Mouse (Mus musculus): ENCODE results near the gene Sel1l3.

The Sel1l3 gene

DNA sequence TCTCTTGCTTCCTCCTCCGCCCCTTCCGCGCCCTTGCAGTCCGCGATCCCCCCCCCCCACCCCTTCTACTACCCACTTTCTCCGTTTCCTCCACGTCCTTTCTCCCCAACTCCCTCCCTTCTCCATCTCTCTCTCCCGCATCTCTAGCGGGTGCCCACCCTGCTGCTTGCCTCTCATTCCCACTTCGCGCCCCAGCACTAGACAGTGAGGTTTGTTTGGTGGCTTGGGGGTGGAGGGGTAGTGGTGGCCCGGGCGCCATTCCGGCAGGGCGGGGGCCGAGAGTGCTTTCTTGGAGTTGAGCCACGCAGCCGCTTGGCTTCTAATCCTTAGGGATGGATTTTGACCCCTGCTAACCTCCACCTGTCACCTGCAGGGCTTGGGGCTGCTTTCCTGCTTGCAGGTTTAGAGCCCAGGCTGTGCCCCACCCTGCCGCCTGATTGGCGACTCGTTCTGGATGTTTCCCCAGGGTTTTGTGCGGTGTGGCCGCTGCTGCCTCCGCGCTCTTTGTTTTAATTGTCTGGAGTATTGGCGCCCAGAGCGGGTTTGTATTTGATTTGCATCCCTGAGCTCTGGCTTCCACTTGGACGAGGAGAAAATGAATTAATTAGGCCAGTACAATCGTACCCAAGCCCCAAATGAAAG, at the start of gene Sel1l3:
Gene Sel1l3 (minus strand): TSS at position 217 of the 642 bp plus-strand sequence.
- no peak for DNase-seq (ENCODE audit: low spot score)

DNA sequence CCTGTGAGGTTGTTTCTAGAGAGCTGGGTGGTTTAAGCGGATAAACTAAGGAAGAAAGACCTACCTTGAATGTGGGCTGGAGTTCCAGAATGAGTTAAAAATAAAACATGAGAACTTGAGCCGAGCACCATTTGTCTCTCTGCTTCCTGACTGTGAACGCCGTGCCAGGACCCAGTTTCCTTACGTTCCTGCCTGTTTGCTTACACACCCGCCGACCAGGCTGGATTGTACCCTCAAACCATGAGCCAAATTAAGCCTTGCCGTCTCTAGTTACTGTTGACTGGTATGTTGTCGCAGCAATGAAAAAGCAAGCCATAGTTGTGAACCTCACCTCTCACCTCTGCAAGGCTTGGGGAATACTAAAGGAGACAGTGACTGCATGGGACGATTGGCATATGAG, 48.3 kb upstream of the Sel1l3 start:
- DNase-seq (ENCODE audit: low spot score): no peak

DNA sequence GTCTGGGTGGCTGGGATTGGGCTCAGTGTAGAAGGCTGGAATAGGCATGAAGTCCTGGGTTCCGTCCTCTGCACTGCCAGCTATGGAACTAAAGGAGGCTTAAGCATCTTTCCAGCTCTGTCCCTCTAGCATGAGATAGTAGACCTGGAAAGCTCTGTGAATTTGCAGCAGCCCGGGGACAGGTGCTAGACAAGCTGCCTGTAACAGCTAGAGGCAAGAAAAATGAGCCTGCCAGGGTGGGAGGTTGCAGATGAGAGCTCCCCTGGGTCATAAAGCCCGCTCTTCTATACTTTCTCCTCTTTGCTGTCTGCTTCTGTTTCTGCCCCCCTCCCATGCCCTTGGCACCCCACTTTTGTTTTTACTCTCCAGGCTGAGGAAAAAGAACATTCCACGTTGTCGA, 46.2 kb upstream of the Sel1l3 start:
- no peak for DNase-seq (ENCODE audit: low spot score)

DNA sequence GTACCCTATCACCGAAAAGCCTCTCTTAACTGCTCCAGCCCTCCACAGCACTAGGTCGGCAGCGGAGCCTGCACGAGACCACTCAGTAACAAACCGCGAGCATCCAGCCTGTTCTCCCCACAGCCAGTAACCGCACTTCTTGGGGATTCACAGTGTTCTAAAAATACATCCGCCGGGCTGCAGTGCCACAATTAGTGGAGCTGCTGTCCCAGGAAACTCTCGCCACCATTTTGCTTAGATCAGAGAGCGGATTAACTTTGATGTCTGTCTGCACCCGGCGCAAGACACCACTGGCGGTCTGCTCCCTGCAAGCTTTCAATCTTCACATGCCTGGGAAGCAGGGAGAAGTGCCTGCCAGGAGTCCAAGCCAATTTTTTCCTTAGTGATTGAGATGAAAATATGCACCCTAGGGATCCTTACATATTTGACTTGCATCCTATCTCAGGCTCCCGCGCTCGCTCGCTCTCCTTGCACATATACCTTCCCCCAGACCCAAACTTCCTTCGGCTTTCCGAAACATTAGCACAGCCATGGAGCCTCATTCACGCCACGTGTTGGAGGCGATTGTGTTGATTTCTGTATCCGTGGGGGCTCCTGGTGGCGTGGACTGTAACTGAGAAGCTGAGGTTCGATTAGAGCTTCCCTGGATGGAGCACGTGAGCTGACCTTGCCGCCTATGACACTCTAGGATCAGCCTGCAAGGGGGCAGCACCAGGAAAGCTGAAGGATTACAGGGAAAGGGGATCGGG, 44.5 kb upstream of the Sel1l3 start:
- no peak for DNase-seq (ENCODE audit: low spot score)

- no peak for DNase-seq (ENCODE audit: low spot score)
Measured at GRCm38 (mm10) chr5:53254821-53255220, 41.1 kb upstream of the Sel1l3 start.

- no peak for DNase-seq (ENCODE audit: low spot score)
Measured at GRCm38 (mm10) chr5:53254154-53254553, 40.4 kb upstream of the Sel1l3 start.

DNA sequence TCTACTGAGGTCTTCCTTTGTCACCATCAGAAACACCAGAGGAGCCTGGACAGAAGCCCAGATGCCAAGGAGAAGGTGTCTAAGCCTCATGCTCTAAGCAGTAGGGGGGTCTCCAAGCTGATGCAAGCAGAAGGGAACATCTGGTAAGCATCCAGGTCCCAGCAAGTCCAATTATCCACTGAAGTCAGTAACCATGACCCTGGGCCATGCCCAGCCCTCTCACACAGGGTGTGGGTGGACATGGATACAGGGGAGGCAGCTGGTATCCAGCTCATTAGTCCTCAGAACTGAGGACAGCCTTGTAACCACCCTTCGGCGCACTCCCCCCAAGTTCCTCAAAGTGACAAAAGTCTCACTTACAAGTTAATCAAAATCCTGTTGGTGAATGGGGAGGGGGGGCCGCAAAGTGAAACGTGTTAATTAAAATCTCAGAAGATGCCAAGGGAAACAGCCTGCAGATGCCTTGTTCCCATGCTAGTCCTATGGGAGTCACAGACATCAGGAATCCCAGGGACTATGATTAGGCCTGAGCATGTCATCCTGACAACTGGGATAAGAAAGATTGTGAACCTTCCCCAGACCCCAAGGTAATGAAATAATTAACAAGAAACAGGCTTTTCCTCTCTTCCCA, 35.8 kb upstream of the Sel1l3 start:
- no peak for DNase-seq (ENCODE audit: low spot score)

DNA sequence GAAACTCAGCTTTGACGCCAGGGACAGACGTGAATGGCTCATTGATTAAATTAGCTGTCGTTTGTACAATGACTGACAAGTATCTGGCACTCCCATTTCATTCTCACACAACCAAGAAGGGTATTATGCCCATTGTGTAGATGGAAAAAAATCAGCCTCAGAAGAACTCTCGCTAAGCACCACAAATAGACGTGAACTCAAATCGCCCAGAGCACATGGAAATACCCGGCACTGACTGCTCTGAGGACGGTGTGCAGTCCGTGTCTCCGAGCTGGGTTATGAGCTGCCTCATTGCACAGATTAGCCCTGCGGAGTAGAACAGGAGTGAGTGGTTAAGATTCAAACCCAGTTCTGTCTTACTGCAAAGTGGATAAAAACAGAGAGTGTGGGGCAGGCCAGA, 34.8 kb upstream of the Sel1l3 start:
- DNase-seq (ENCODE audit: low spot score): no peak

DNA sequence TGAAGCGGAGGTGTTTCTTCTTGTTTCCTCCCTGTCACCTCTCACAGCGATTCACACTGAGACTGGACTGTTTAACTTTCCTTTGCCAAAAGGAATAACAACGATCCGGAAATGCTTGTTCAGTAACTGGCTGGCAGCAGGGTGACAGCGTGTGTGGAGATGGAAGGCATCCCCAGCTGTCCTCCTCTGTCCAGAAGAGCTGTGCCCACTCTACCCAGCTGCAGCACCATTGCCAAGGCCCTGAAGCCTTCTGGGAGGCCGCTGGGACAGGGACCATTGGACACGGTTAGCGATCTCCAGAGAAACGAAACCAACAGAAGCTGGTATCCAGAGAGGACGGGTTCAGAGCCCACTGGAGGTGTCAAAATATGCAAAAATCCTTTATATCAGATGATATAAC, 30.2 kb upstream of the Sel1l3 start:
- DNase-seq (ENCODE audit: low spot score): no peak

- no peak for DNase-seq (ENCODE audit: low spot score)
Measured at GRCm38 (mm10) chr5:53242865-53243499, 29.3 kb upstream of the Sel1l3 start.

DNA sequence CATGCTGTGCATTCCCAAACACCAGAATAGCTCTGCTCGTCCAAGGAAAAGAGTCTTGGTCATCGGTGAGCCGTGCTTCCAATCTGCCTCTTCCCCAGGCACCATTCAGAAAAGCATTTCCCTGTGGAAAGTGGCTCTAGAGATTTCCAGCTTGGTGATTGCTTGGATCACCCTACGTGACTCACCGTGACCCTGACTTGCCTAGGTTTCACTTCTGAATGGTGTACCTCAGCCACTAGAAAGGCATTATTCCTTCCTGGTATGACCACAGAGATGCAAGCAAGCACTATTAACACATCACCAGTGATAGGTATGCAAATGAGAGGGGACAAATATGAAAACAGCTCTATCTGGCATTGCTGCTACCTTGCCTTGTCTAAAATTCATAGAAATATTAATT, 28.2 kb upstream of the Sel1l3 start:
- DNase-seq (ENCODE audit: low spot score): no peak

DNA sequence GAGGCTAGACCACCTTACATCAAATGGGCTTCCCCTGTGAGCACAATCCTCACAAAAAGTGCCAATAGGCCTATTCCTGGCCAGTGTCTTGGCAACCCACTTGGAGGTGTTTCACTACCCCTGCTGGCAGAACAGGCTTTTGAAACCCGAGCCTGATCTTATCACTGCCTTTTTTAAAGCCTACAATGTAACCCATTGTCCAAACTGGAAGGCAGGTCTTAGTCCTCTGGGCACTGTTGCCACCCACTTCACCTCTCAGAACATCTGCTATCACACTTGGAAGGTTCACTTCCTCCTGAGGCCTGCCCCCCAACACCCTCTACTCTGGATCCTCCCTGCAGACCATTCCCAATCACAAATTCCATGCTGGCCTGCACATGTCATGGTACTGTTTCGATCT, 27.4 kb upstream of the Sel1l3 start:
- peak; percentile 49 for DNase-seq (ENCODE audit: low spot score)

DNA sequence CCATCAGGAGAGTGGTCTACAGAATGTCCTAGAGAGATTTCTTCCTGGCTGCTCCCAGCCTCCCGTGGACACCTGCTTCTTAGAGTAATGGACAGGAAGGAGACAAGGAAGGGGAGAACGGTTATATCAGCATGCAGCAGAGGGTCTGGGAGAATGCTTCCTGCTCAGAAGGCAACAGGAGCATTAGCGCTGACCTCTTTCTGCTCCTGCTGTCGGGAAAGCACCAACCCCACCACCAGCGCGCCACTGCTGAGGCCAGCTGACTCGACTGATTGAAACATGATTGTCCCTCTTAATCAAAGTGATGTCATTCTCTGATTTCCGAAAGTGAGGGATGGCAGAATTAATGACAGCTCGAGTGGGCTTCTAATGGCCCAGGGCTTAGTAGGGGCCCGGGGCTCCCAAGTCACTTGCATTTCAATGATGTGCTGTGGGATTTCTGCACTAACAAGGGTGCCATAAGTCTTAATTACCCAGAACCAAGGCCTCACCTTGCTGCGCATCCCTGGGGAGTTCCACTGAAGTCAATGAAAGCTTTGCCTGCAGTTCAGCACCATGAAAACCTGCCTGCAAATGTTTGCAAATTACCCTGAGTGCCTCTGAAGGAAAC, 26.2 kb upstream of the Sel1l3 start:
- no peak for DNase-seq (ENCODE audit: low spot score)

- no peak for DNase-seq (ENCODE audit: low spot score)
Measured at GRCm38 (mm10) chr5:53239189-53239588, 25.5 kb upstream of the Sel1l3 start.

GRCm38 (mm10) chr5:53238761-53239160, 25.0 kb upstream of the Sel1l3 start:
- no peak for DNase-seq (ENCODE audit: low spot score)

DNA sequence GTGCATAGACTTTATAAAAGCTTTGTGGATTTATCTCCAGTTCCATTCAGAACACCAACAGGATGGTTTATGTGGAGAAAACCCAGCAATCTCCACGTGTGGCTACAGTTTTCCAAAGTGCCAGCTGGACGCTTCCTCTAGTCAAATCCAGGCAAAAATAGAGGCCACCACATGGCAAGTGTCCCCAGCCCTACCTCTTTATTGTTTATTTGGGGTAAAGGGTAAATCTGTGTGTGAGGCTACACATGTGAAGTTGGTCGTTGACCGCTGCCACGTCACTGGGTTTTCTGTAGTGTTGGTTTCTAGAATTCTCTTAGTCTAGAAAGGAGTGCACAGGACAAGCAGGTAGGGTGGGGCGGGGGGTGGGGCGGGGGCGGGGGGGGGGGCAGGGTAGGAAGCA, 23.0 kb upstream of the Sel1l3 start:
- DNase-seq (ENCODE audit: low spot score): no peak

DNA sequence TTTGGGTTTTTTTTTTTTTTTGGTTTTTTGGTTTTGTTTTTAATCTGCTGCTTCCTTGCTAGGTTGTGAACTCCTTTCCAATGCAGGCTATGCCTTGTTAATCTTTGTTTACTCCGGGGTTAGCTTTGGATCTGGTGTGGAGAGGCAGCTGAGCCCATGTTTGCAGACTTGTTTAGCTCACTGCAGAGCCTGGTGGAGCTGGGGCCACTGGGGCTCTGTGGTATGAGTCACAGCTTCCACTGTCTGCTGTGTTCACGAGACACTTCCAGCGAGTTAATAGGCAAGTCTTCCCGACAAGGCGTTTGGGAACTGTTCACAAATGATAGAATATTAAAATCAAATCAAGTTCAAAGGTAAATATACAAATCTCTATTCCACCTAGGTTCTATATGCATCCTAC, 22.4 kb upstream of the Sel1l3 start:
- DNase-seq (ENCODE audit: low spot score): peak; percentile 58

GRCm38 (mm10) chr5:53235551-53235950, 21.8 kb upstream of the Sel1l3 start:
- DNase-seq (ENCODE audit: low spot score): no peak

- DNase-seq (ENCODE audit: low spot score): no peak
Measured at GRCm38 (mm10) chr5:53230560-53230959, 16.8 kb upstream of the Sel1l3 start.

- DNase-seq (ENCODE audit: low spot score): no peak
Measured at GRCm38 (mm10) chr5:53225434-53225833, 11.7 kb upstream of the Sel1l3 start.

DNA sequence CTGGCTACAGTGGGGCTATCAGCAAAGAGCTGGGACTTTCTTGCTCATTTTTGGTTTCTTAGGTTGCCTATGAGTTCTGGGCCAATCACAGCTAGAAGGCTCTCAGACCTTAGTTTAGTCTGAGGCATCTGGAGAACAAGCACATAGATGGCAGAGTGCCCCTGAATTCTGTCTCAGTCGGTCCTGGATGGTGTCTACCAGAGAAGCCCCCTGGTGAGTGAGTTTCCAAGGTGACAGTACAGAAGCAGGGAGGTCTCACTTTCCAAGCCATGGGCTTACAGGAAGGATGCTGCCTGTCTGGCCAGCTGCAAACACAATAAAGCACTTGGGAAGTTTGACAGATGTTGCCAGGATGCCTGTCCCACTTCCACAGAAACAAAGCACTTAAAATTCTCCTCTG, 1.1 kb upstream of the Sel1l3 start:
- no peak for DNase-seq (ENCODE audit: low spot score)

DNA sequence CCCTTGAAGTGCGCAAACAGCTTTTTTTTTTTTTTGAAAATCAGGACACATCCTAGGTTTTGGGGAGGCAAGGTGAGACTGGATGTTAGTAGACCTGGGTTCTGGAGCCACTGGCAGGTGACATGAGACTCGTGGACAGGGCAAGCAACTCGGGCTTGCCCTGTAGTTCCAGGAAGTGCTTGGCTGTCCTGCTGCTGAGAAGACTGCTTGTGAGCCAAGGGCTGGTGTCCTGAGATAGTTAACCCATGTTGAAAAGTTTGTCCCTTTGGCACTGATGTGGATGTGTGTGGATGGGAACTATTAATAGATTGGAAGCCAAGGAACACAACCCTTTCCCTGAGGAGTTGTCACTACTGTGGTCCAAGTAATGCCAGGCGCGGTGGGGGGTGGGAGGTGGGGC, 635 bp upstream of the Sel1l3 start:
- DNase-seq (ENCODE audit: low spot score): no peak

Data from urinary bladder, postnatal 14 days (tissue).